In genomic region chr2:5762031-5762430, GRCm38 (mm10) we compare ENCODE assay signal across 1 mouse cellular context.
TF ChIP-seq lines count a peak whose summit lies in the region.

No protein-coding gene starts in this region.

TF ChIP-seq in MEL, 35 proteins besides CTCF, POLR2A, EP300 and RAD21 (continued from another document):
- TF ChIP-seq MYB (IDR thresholded peaks at IDR 0.05; ENCODE audit: low read depth, low read length), result no peak
- TF ChIP-seq POLR2AphosphoS5 (IDR thresholded peaks at IDR 0.05; ENCODE audit: borderline replicate concordance, low read depth, low read length), result no peak
- TF ChIP-seq MAZ (IDR thresholded peaks at IDR 0.05; ENCODE audit: low read depth, low read length), result no peak
- no peak for TF ChIP-seq MAFK (IDR thresholded peaks at IDR 0.05; ENCODE audit: borderline replicate concordance, low read depth, low read length)
- no peak for TF ChIP-seq E2F4 (IDR thresholded peaks at IDR 0.05; ENCODE audit: borderline replicate concordance, low read depth, low read length)
- no peak for TF ChIP-seq HCFC1 (IDR thresholded peaks at IDR 0.05; ENCODE audit: low read depth, low read length)
- TF ChIP-seq ZMIZ1 (IDR thresholded peaks at IDR 0.05; ENCODE audit: low read depth, low read length), result no peak
- TF ChIP-seq ZKSCAN1 (IDR thresholded peaks at IDR 0.05; ENCODE audit: low read depth, low read length), result no peak
- TF ChIP-seq ZC3H11A (IDR thresholded peaks at IDR 0.05; ENCODE audit: low read depth, low read length), result no peak
- TF ChIP-seq USF2 (IDR thresholded peaks at IDR 0.05; ENCODE audit: borderline replicate concordance in 1 of 2, insufficient read depth in 1 of 2, low read depth in 1 of 2, low read length in 2 of 2), result no peak
- no peak for TF ChIP-seq TBP (IDR thresholded peaks at IDR 0.05; ENCODE audit: low read depth, low read length)
- TF ChIP-seq TAL1 (IDR thresholded peaks at IDR 0.05; ENCODE audit: low read length), result no peak
